Mouse (Mus musculus): Measurements from ENCODE around the gene Pcsk1n. TPM values are rescaled to one million over a fixed set of nuclear protein-coding genes. Genes with fewer than 3 reads are reported as not detected.
"Not testable (repeated sequence)": the region's sequence is repeated elsewhere in the genome, so short reads cannot be mapped to it uniquely, and the experiment has no call there.

The Pcsk1n gene
- polyA plus RNA-seq, 1 experiment from 2014 or later: 7.7 TPM

- not testable (repeated sequence) for H3K9ac ChIP-seq; H3K4me1 ChIP-seq; H3K9me3 ChIP-seq (replicated peaks); ATAC-seq (replicated peaks; ENCODE audit: low FRiP score); H3K27me3 ChIP-seq; H3K4me2 ChIP-seq; H3K4me3 ChIP-seq (replicated peaks); H3K27ac ChIP-seq
- 91% methylated on average over 4 of the region's 4 CpGs for WGBS
- H3K36me3 ChIP-seq: peaks cover 19% of the 10 kb centered on the region
Measured at GRCm38 (mm10) chrX:7909242-7909641, 10.4 kb upstream of the Pcsk1n start, which contains the start of gene Gm10490. Gene Gm10490 (plus strand): TSS chrX:7909542.

GRCm38 (mm10) chrX:7910473-7910872, 9.1 kb upstream of the Pcsk1n start:
- H3K27ac ChIP-seq: no peak overlapping the region
- 53% methylated on average over 6 of the region's 6 CpGs for WGBS
- no peak overlapping the region for H3K4me3 ChIP-seq (replicated peaks)
- ATAC-seq (replicated peaks; ENCODE audit: low FRiP score): no peak
- no peaks in the 10 kb centered on the region for H3K4me1 ChIP-seq
- no peaks in the 10 kb centered on the region for H3K9me3 ChIP-seq (replicated peaks)
- H3K4me2 ChIP-seq: no peak overlapping the region
- H3K36me3 ChIP-seq: peaks cover 17% of the 10 kb centered on the region
- H3K9ac ChIP-seq: no peak overlapping the region
- H3K27me3 ChIP-seq: no peaks in the 10 kb centered on the region

GRCm38 (mm10) chrX:7915669-7916068, 4.0 kb upstream of the Pcsk1n start:
- not testable (repeated sequence) for H3K4me3 ChIP-seq (replicated peaks); H3K4me2 ChIP-seq; H3K27ac ChIP-seq; H3K9me3 ChIP-seq (replicated peaks); H3K4me1 ChIP-seq; H3K9ac ChIP-seq; ATAC-seq (replicated peaks; ENCODE audit: low FRiP score); H3K36me3 ChIP-seq
- H3K27me3 ChIP-seq: peaks cover 24% of the 10 kb centered on the region
- WGBS: 23% methylated on average over 3 of the region's 3 CpGs

GRCm38 (mm10) chrX:7917960-7918359, 1.7 kb upstream of the Pcsk1n start:
- 76% methylated on average over 6 of the region's 6 CpGs for WGBS
- not testable (repeated sequence) for H3K4me1 ChIP-seq; ATAC-seq (replicated peaks; ENCODE audit: low FRiP score)

GRCm38 (mm10) chrX:7922032-7922431, 2.4 kb downstream of the Pcsk1n start:
- Histone ChIP-seq H3K27ac (no peak overlapping the region), H3K27me3 (peaks cover 83% of the 10 kb centered on the region), H3K4me2 (peak overlapping the region; percentile 55), H3K9ac (no peak overlapping the region), H3K9me3 (replicated peaks) (no peaks in the 10 kb centered on the region), H3K36me3 (no peaks in the 10 kb centered on the region), H3K4me3 (replicated peaks) (peak overlapping the region; percentile 30), H3K4me1 (peaks cover 6% of the 10 kb centered on the region; the same call in 1 of the 2 replicates)
- WGBS: 13% methylated on average over 48 of the region's 48 CpGs
- no peak for ATAC-seq (replicated peaks; ENCODE audit: low FRiP score)

More at GRCm38 (mm10) chrX:7917960-7918359, 1.7 kb upstream of the Pcsk1n start:
- H3K4me2 ChIP-seq; H3K9me3 ChIP-seq (replicated peaks); H3K27ac ChIP-seq; H3K4me3 ChIP-seq (replicated peaks); H3K9ac ChIP-seq; H3K36me3 ChIP-seq: not testable (repeated sequence)
- H3K27me3 ChIP-seq: peaks cover 47% of the 10 kb centered on the region

- Histone ChIP-seq H3K36me3 (peaks cover 19% of the 10 kb centered on the region), H3K4me2 (no peak overlapping the region), H3K27ac (no peak overlapping the region), H3K4me3 (replicated peaks) (no peak overlapping the region), H3K9me3 (replicated peaks) (0 out of 2 replicates have a peak, but pooled peaks cover 4% of the 10 kb centered on the region), H3K27me3 (peaks cover 70% of the 10 kb centered on the region), H3K9ac (no peak overlapping the region), H3K4me1 (peaks cover 6% of the 10 kb centered on the region; the same call in 1 of the 2 replicates)
- ATAC-seq (replicated peaks; ENCODE audit: low FRiP score): no peak
- 67% methylated on average over 6 of the region's 6 CpGs for WGBS
Measured at GRCm38 (mm10) chrX:7926266-7926665, 6.6 kb downstream of the Pcsk1n start.

GRCm38 (mm10) chrX:7927116-7927515, 7.5 kb downstream of the Pcsk1n start:
- ATAC-seq (replicated peaks; ENCODE audit: low FRiP score): no peak
- peaks cover 27% of the 10 kb centered on the region for H3K36me3 ChIP-seq
- 20% methylated on average over 10 of the region's 10 CpGs for WGBS
- H3K4me1 ChIP-seq: peaks cover 4% of the 10 kb centered on the region; the same call in 1 of the 2 replicates
- no peak overlapping the region for H3K4me2 ChIP-seq
- H3K9me3 ChIP-seq (replicated peaks): 0 out of 2 replicates have a peak, but pooled peaks cover 4% of the 10 kb centered on the region
- H3K4me3 ChIP-seq (replicated peaks): no peak overlapping the region
- no peak overlapping the region for H3K9ac ChIP-seq
- H3K27ac ChIP-seq: no peak overlapping the region
- peaks cover 61% of the 10 kb centered on the region for H3K27me3 ChIP-seq

- no peak within 1 kb of the TSS for H3K4me3 ChIP-seq (replicated peaks)
- 22% methylated on average over 19 of the region's 19 CpGs for WGBS
- no peak within 1 kb of the TSS for H3K9ac ChIP-seq
- peaks cover 49% of the 10 kb centered on the region for H3K27me3 ChIP-seq
- no peak within 1 kb of the TSS for H3K27ac ChIP-seq
- no peaks in the 10 kb centered on the region for H3K4me1 ChIP-seq
- no peak for ATAC-seq (replicated peaks; ENCODE audit: low FRiP score)
- peaks cover 29% of the 10 kb centered on the region for H3K36me3 ChIP-seq
- H3K4me2 ChIP-seq: 0 out of 2 replicates have a peak within 1 kb of the TSS, but pooled peaks have one; percentile 12
- H3K9me3 ChIP-seq (replicated peaks): 0 out of 2 replicates have a peak, but pooled peaks cover 4% of the 10 kb centered on the region
Measured at GRCm38 (mm10) chrX:7928270-7928790, 8.7 kb downstream of the Pcsk1n start, which contains the start of gene Eras. Gene Eras (minus strand): TSS chrX:7928607.

GRCm38 (mm10) chrX:7936874-7937273, 17.3 kb downstream of the Pcsk1n start:
- Histone ChIP-seq H3K4me3 (replicated peaks) (no peak overlapping the region), H3K9me3 (replicated peaks) (no peaks in the 10 kb centered on the region), H3K4me2 (no peak overlapping the region), H3K27ac (no peak overlapping the region), H3K4me1 (no peaks in the 10 kb centered on the region), H3K36me3 (peaks cover 45% of the 10 kb centered on the region), H3K9ac (no peak overlapping the region), H3K27me3 (no peaks in the 10 kb centered on the region)
- ATAC-seq (replicated peaks; ENCODE audit: low FRiP score): no peak
- WGBS: 53% methylated on average over 11 of the region's 11 CpGs

GRCm38 (mm10) chrX:7937667-7938066, 18.0 kb downstream of the Pcsk1n start:
- WGBS: 91% methylated on average over 6 of the region's 6 CpGs
- Histone ChIP-seq H3K27me3 (no peaks in the 10 kb centered on the region), H3K4me2 (no peak overlapping the region), H3K9me3 (replicated peaks) (no peaks in the 10 kb centered on the region), H3K27ac (no peak overlapping the region), H3K4me3 (replicated peaks) (no peak overlapping the region), H3K4me1 (no peaks in the 10 kb centered on the region), H3K9ac (no peak overlapping the region), H3K36me3 (peaks cover 40% of the 10 kb centered on the region)
- ATAC-seq (replicated peaks; ENCODE audit: low FRiP score): no peak

- Histone ChIP-seq H3K9me3 (replicated peaks) (no peaks in the 10 kb centered on the region), H3K4me2 (peak overlapping the region; percentile 59; the same call in 1 of the 2 replicates), H3K27me3 (no peaks in the 10 kb centered on the region), H3K9ac (no peak overlapping the region), H3K4me1 (0 out of 2 replicates have a peak, but pooled peaks cover 6% of the 10 kb centered on the region), H3K36me3 (no peaks in the 10 kb centered on the region; the same call in 1 of the 2 replicates), H3K27ac (0 out of 2 replicates have a peak overlapping the region, but pooled peaks have one; percentile 13), H3K4me3 (replicated peaks) (no peak overlapping the region)
- 46% methylated on average over 8 of the region's 8 CpGs for WGBS
- no peak for ATAC-seq (replicated peaks; ENCODE audit: low FRiP score)
Measured at GRCm38 (mm10) chrX:7945618-7946017, 26.0 kb downstream of the Pcsk1n start.

GRCm38 (mm10) chrX:7947108-7947899, 27.7 kb downstream of the Pcsk1n start, which contains the start of gene Hdac6:
Gene Hdac6 (minus strand): TSS chrX:7947889.
- Histone ChIP-seq H3K36me3 (no peaks in the 10 kb centered on the region), H3K9me3 (replicated peaks) (no peaks in the 10 kb centered on the region), H3K27me3 (no peaks in the 10 kb centered on the region), H3K4me2 (peak within 1 kb of the TSS; percentile 59), H3K9ac (peak within 1 kb of the TSS; percentile 39), H3K27ac (peak within 1 kb of the TSS; percentile 71), H3K4me3 (replicated peaks) (peak within 1 kb of the TSS; percentile 55), H3K4me1 (0 out of 2 replicates have a peak, but pooled peaks cover 6% of the 10 kb centered on the region)
- WGBS: 22% methylated on average over 36 of the region's 37 CpGs
- ATAC-seq (replicated peaks; ENCODE audit: low FRiP score): peak; percentile 66
